Mouse (Mus musculus) limb, embryonic 14.5 days (tissue): ENCODE data around the gene Glipr1l3. TPM values are rescaled to one million over a fixed set of nuclear protein-coding genes. Genes with fewer than 3 reads are reported as not detected.
"Not testable (repeated sequence)": the region's sequence is repeated elsewhere in the genome, so short reads cannot be mapped to it uniquely, and the experiment has no call there.

ENCODE experiments used
- ATAC-seq: fragments of 200-750 bp; cut with Nextera tagmentation; 2 replicates; pipeline ENCODE4 v1.8.0; 2017; ENCODE audit warnings: low read depth, moderate number of reproducible peaks, moderate TSS enrichment; ENCODE audit not compliant: low FRiP score
- DNase-seq: peaks from one replicate; pipeline ENCODE4 v3.0.0-alpha.2; 2015; ENCODE audit warnings: low spot score
- H3K27ac ChIP-seq: fragments of 300-500 bp; sonication (generic); replicated peaks from 2 replicates; pipeline ENCODE4 v1.5.1; 2014; ENCODE audit warnings: low read depth, mild to moderate bottlenecking, low read length, moderate library complexity, mixed read lengths
- H3K27me3 ChIP-seq: fragments of 300-500 bp; sonication (generic); 2 replicates; pipeline ENCODE4 v1.6.1; 2014; ENCODE audit warnings: low read length, mixed read lengths; ENCODE audit not compliant: control insufficient read depth, insufficient read depth
- H3K36me3 ChIP-seq: fragments of 300-500 bp; sonication (generic); 2 replicates; pipeline ENCODE4 v1.6.1; 2014; ENCODE audit warnings: mild to moderate bottlenecking, low read length, moderate library complexity, mixed read lengths; ENCODE audit not compliant: control insufficient read depth, insufficient read depth
- H3K4me1 ChIP-seq: fragments of 300-500 bp; sonication (generic); 2 replicates; pipeline ENCODE4 v1.6.1; 2014; ENCODE audit warnings: antibody characterized with exemption, low read length, mixed read lengths; ENCODE audit not compliant: control insufficient read depth, insufficient read depth
- H3K4me2 ChIP-seq: fragments of 300-500 bp; sonication (generic); replicated peaks from 2 replicates; pipeline ENCODE4 v1.6.1; 2014; ENCODE audit warnings: low read depth, mild to moderate bottlenecking, low read length, moderate library complexity; ENCODE audit not compliant: severe bottlenecking
- H3K4me3 ChIP-seq: fragments of 300-500 bp; sonication (generic); replicated peaks from 2 replicates; pipeline ENCODE4 v1.5.1; 2014; ENCODE audit warnings: low read length
- H3K9ac ChIP-seq: fragments of 300-500 bp; sonication (generic); 2 replicates; pipeline ENCODE4 v1.6.1; 2014; ENCODE audit warnings: mild to moderate bottlenecking, low read depth, low read length, moderate library complexity; ENCODE audit not compliant: severe bottlenecking
- H3K9me3 ChIP-seq: fragments of 300-500 bp; sonication (generic); 2 replicates; pipeline ENCODE4 v1.6.1; 2016; ENCODE audit warnings: low read length; ENCODE audit not compliant: control insufficient read depth
- POLR2A ChIP-seq: fragments of 200-500 bp; IDR thresholded peaks from 2 replicates; pipeline ENCODE4 v1.8.0; 2012; ENCODE audit warnings: inconsistent platforms, mild to moderate bottlenecking, moderate library complexity, borderline replicate concordance; ENCODE audit not compliant: insufficient read depth, insufficient read length; ENCODE audit errors: extremely low read depth
- WGBS: fragments of 180-500 bp; shearing (Covaris S2); extraction: QIAGEN DNeasy Blood & Tissue Kit; methylation state at CpG from one replicate; pipeline ENCODE4 v1.1.7; 2014; 5-methylcytosine and 5-hydroxymethylcytosine counted together
- polyA plus RNA-seq, 2 experiments: library from polyadenylated mRNA; depleted of rRNA in 1 of 2; stranded (reverse) in 1 of 2; unstranded in 1 of 2; fragments of >200 nt; fragmentation: Nextera tagmentation in 1 of 2; extraction: Ambion mirVana in 1 of 2; gene quantifications; 2 replicates each; pipeline versions ENCODE4 v1.2.1 to v1.2.3; 2012 to 2014

Glipr1l3 gene
- polyA plus RNA-seq, 2 experiments, result not detected

- ATAC-seq (no peak), DNase-seq (no peak)
- H3K9ac ChIP-seq, result no peak overlapping the region
- no peaks in the 10 kb centered on the region for H3K4me1 ChIP-seq
- H3K9me3 ChIP-seq, result no peaks in the 10 kb centered on the region
- H3K27me3 ChIP-seq, result no peaks in the 10 kb centered on the region
- no peaks in the 10 kb centered on the region for H3K36me3 ChIP-seq
- no peak overlapping the region for H3K4me3 ChIP-seq
- 68% methylated on average over 2 of the region's 2 CpGs for WGBS
- TF ChIP-seq POLR2A, result no peak
- no peak overlapping the region for H3K4me2 ChIP-seq
- no peak overlapping the region for H3K27ac ChIP-seq
These were observed 20.3 kb downstream of the Glipr1l3 start for GRCm38 (mm10) chr10:112139834-112140233.

GRCm38 (mm10) chr10:112138871-112139430 is 21.2 kb downstream of the Glipr1l3 start:
- Histone ChIP-seq H3K9me3 (no peaks in the 10 kb centered on the region), H3K9ac (no peak overlapping the region), H3K27ac (no peak overlapping the region), H3K36me3 (no peaks in the 10 kb centered on the region), H3K27me3 (no peaks in the 10 kb centered on the region), H3K4me1 (no peaks in the 10 kb centered on the region), H3K4me2 (peak overlapping the region; percentile 35), H3K4me3 (peak overlapping the region; percentile 28)
- WGBS, result 37% methylated on average over 6 of the region's 6 CpGs
- ATAC-seq (no peak), DNase-seq (no peak)
- no peak for TF ChIP-seq POLR2A

GRCm38 (mm10) chr10:112138050-112138870 is 21.9 kb downstream of the Glipr1l3 start:
- H3K9me3 ChIP-seq, result no peaks in the 10 kb centered on the region
- WGBS, result 19% methylated on average over 9 of the region's 9 CpGs
- H3K4me1 ChIP-seq, result no peaks in the 10 kb centered on the region
- peak; percentile 70; the same call in 1 of the 2 replicates for ATAC-seq
- H3K27ac ChIP-seq, result no peak overlapping the region
- peak overlapping the region; percentile 35 for H3K4me2 ChIP-seq
- peak overlapping the region; percentile 28 for H3K4me3 ChIP-seq
- peak; percentile 77 for DNase-seq
- 0 out of 2 replicates have a peak, but pooled peaks have one; percentile 16 for TF ChIP-seq POLR2A
- H3K9ac ChIP-seq, result no peak overlapping the region
- no peaks in the 10 kb centered on the region for H3K27me3 ChIP-seq
- H3K36me3 ChIP-seq, result no peaks in the 10 kb centered on the region

- H3K27ac ChIP-seq, result no peak overlapping the region
- H3K9ac ChIP-seq, result no peak overlapping the region
- DNase-seq, result no peak
- H3K36me3 ChIP-seq, result no peaks in the 10 kb centered on the region
- no peak overlapping the region for H3K4me2 ChIP-seq
- H3K27me3 ChIP-seq, result no peaks in the 10 kb centered on the region
- H3K9me3 ChIP-seq, result no peaks in the 10 kb centered on the region
- 91% methylated on average over 3 of the region's 3 CpGs for WGBS
- TF ChIP-seq POLR2A, result no peak
- ATAC-seq, result no peak
- no peaks in the 10 kb centered on the region for H3K4me1 ChIP-seq
- H3K4me3 ChIP-seq, result no peak overlapping the region
These were observed 27.9 kb downstream of the Glipr1l3 start for GRCm38 (mm10) chr10:112132194-112132593.

- not testable (repeated sequence) for H3K4me1 ChIP-seq, H3K4me3 ChIP-seq, ATAC-seq, H3K27me3 ChIP-seq, H3K9ac ChIP-seq, H3K27ac ChIP-seq, H3K4me2 ChIP-seq, DNase-seq, H3K9me3 ChIP-seq, H3K36me3 ChIP-seq
- 58% methylated on average over 6 of the region's 6 CpGs for WGBS
These were observed 32.4 kb downstream of the Glipr1l3 start for GRCm38 (mm10) chr10:112127682-112128230.

GRCm38 (mm10) chr10:112125090-112125489 is 35.0 kb downstream of the Glipr1l3 start:
- not testable (repeated sequence) for H3K4me3 ChIP-seq, H3K27ac ChIP-seq, H3K9ac ChIP-seq, H3K4me1 ChIP-seq, H3K4me2 ChIP-seq, ATAC-seq, H3K27me3 ChIP-seq, H3K9me3 ChIP-seq, DNase-seq, H3K36me3 ChIP-seq
- WGBS, result 30% methylated on average over 2 of the region's 2 CpGs
